Mouse (Mus musculus) liver, postnatal 0 days (tissue): ENCODE measurements around the gene Eme2.

ENCODE experiments used
- CTCF ChIP-seq: sonication (generic); IDR thresholded peaks from 2 replicates; pipeline ENCODE4 v1.5.1; 2016; ENCODE audit warnings: antibody characterized with exemption, low read depth
- EP300 ChIP-seq: IDR thresholded peaks from 2 replicates; pipeline ENCODE4 v1.6.1; 2016; ENCODE audit warnings: antibody characterized with exemption, low read depth, mild to moderate bottlenecking

DNA sequence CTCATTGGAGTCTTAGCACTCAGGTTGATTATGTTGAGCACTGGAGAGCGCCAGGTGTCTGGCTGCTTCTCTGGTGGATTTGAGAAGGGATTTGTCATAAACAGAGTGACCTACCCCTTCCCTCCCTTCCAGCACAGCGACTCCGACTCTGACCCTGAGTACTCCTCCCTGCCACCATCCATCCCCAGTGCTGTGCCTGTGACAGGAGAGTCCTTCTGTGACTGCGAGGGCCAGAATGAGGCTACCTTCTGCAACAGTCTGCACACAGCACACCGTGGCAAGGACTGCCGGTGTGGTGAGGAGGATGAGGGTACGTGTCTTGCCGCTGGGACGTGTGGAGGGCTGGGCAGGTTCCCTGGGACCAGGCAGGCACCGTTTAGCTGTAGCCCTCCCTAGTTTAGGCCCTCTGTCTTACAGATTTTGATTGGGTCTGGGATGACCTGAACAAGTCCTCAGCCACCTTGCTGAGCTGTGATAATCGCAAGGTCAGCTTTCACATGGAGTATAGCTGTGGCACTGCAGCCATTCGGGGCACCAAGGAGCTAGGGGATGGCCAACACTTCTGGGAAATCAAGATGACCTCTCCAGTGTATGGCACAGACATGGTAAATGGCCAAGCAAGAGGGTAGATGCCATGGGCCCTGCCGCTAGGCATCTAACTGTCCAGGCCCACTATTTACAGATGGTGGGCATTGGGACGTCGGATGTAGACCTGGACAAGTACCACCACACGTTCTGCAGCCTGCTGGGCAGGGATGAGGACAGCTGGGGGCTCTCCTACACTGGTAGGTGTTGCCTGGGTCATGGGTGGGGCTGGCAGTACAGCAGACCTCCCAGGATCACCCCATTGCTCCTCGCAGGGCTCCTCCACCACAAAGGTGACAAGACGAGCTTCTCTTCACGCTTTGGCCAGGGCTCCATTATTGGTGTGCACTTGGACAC lies 4.5 kb downstream of the Eme2 start:
- no peak for TF ChIP-seq CTCF
- TF ChIP-seq EP300, result no peak
